Mouse (Mus musculus): ENCODE data around the gene Zcchc4. TPM values are rescaled to one million over a fixed set of nuclear protein-coding genes. Genes with fewer than 3 reads are reported as not detected.

The Zcchc4 gene
- polyA plus RNA-seq, 1 experiment, result 3.4 TPM

DNA sequence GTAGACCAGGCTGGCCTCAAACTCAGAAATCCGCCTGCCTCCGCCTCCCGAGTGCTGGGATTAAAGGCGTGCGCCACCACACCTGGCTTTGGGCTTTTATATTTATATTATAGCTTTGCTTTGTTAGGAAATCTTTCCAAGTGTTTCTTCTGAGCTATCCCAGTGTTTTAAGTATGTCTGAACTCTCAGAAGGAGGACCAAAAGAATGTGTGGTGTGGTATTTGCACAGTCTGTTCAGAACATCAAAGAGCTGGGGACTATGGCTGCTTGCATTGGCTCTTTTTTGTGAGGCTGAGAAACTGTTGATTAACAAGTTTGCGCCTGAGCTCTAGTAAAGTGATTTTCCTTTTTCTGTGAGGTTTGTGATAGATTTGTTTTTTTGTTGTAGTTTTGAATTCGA, 69.1 kb downstream of the Zcchc4 start:
- WGBS, result 94% methylated on average over 7 of the region's 7 CpGs
- H3K4me1 ChIP-seq (ENCODE audit: control insufficient read depth, insufficient read depth, insufficient read length, low read length), result no peaks in the 10 kb centered on the region
- no peak overlapping the region for H3K27ac ChIP-seq (ENCODE audit: insufficient read depth, low read depth, low read length)
- no peaks in the 10 kb centered on the region for H3K27me3 ChIP-seq (ENCODE audit: control insufficient read depth, insufficient read depth, low read length)
- H3K36me3 ChIP-seq (ENCODE audit: control insufficient read depth, insufficient read depth, low read length), result peaks cover 50% of the 10 kb centered on the region
- TF ChIP-seq POLR2A (IDR thresholded peaks at IDR 0.05; ENCODE audit: low read depth, low read length) (no peak), CTCF (IDR thresholded peaks at IDR 0.05; ENCODE audit: extremely low read depth, insufficient read length, insufficient replicate concordance, low read depth, low read length) (no peak)
- no peak overlapping the region for H3K4me3 ChIP-seq (ENCODE audit: low read depth, low read length)

DNA sequence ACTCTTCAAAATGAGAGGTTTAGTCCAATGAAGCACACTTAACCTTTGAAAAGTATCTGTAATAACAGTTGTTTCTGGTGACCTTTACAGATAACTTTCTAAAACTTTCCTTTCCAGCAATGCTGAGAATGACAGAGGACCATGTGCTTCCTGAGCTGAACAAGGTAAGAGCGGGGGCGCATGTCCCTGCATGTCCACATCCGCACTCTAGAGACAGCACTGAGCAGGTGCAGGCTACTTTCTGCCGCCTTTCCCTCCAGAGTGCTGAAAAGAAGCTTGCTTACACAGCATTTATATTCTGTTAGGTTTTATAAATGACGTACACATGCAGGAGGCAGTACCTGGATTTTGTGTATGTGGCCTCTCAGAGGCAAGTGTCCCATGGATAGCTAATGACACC, 80.5 kb downstream of the Zcchc4 start:
- TF ChIP-seq CTCF (IDR thresholded peaks at IDR 0.05; ENCODE audit: extremely low read depth, insufficient read length, insufficient replicate concordance, low read depth, low read length) (no peak), POLR2A (IDR thresholded peaks at IDR 0.05; ENCODE audit: low read depth, low read length) (no peak)
- H3K27ac ChIP-seq (ENCODE audit: insufficient read depth, low read depth, low read length), result no peak overlapping the region
- no peaks in the 10 kb centered on the region for H3K4me1 ChIP-seq (ENCODE audit: control insufficient read depth, insufficient read depth, insufficient read length, low read length)
- H3K4me3 ChIP-seq (ENCODE audit: low read depth, low read length), result no peak overlapping the region
- H3K36me3 ChIP-seq (ENCODE audit: control insufficient read depth, insufficient read depth, low read length), result peaks cover 53% of the 10 kb centered on the region
- WGBS, result 97% methylated on average over 5 of the region's 5 CpGs
- no peaks in the 10 kb centered on the region for H3K27me3 ChIP-seq (ENCODE audit: control insufficient read depth, insufficient read depth, low read length)

DNA sequence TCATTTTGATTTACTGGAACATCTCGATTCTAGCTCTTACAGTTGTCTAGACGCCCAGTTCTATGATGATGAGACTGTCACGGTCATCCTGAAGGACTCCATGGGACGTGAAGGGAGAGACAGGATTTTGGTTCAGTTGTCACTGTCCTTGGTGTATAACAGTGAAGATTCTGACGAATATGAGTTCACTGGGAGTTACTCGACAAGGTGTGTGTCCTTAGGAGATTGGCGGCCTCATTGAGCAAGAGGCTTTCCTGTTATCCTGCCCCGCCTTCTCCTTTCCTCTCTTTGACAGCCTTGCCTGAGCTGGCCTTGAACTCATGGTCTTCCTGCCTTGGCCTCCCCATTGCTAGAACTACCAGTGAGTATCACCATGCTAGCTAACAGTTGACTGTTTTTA, 89.2 kb downstream of the Zcchc4 start:
- Histone ChIP-seq H3K4me3 (ENCODE audit: low read depth, low read length) (no peak overlapping the region), H3K27ac (ENCODE audit: insufficient read depth, low read depth, low read length) (no peak overlapping the region), H3K27me3 (ENCODE audit: control insufficient read depth, insufficient read depth, low read length) (no peaks in the 10 kb centered on the region), H3K4me1 (ENCODE audit: control insufficient read depth, insufficient read depth, insufficient read length, low read length) (no peaks in the 10 kb centered on the region; the same call in 1 of the 2 replicates), H3K36me3 (ENCODE audit: control insufficient read depth, insufficient read depth, low read length) (peaks cover 51% of the 10 kb centered on the region)
- WGBS, result 77% methylated on average over 8 of the region's 8 CpGs
- no peak for TF ChIP-seq POLR2A (IDR thresholded peaks at IDR 0.05; ENCODE audit: low read depth, low read length)
- TF ChIP-seq CTCF (IDR thresholded peaks at IDR 0.05; ENCODE audit: extremely low read depth, insufficient read length, insufficient replicate concordance, low read depth, low read length), result no peak

DNA sequence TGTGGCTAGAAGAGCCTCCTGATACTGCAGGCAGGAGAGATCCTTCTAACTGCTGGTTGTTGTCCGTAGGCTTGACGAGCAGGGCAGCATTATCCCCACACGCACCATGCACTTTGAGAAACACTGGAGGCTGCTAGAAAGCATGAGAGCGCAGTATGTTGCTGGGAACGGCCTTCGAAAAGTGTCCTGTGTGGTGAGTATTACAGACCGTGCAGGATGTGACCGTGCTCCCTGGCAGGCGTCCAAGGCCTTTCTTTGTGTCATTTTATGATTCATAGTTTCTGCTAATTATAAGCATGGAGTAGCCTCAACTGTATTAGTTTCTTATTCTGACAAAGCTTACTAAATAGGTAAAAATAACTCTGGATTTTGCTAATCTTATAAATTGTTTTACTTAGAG, 90.6 kb downstream of the Zcchc4 start:
- no peaks in the 10 kb centered on the region for H3K27me3 ChIP-seq (ENCODE audit: control insufficient read depth, insufficient read depth, low read length)
- WGBS, result 35% methylated on average over 9 of the region's 9 CpGs
- TF ChIP-seq POLR2A (IDR thresholded peaks at IDR 0.05; ENCODE audit: low read depth, low read length), result no peak
- TF ChIP-seq CTCF (IDR thresholded peaks at IDR 0.05; ENCODE audit: extremely low read depth, insufficient read length, insufficient replicate concordance, low read depth, low read length), result no peak
- H3K36me3 ChIP-seq (ENCODE audit: control insufficient read depth, insufficient read depth, low read length), result peaks cover 45% of the 10 kb centered on the region
- H3K27ac ChIP-seq (ENCODE audit: insufficient read depth, low read depth, low read length), result no peak overlapping the region
- no peaks in the 10 kb centered on the region; the same call in 1 of the 2 replicates for H3K4me1 ChIP-seq (ENCODE audit: control insufficient read depth, insufficient read depth, insufficient read length, low read length)
- no peak overlapping the region for H3K4me3 ChIP-seq (ENCODE audit: low read depth, low read length)

DNA sequence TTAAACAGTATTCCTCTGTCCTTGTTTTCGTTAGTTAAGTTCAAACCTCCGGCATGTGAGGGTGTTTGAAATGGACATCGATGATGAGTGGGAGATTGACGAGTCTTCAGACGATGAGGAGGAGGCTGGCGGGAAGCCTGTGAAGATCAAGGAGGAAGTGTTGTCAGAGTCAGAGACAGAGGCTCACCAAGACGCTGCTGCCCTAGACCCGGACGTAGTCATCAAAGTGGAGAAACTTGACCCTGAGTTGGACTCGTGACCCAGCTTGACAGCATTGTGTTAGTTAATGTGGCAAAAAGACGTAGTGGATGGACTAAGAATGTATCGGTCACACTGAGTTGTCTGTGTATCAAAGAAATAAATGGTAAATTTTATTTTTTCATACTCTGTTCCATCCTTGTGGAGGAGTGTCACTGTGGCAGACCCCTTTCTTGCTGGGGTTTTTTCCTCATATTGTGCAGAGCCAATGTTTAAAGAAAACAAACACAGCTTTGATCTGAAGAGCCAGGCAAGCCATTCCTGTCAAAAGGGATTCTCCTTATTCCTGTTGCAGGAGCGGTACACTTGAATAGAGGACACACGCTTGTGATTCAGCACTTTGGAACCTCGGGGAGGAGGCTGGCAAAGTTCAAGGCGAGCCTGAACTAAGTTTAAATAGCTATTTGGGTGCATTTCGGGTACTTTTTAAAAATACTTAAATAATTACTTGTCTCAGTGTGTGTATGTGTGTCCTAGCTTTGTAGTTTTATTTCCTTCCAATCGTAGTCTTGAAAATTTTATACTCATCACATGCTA, 91.3 kb downstream of the Zcchc4 start:
- 87% methylated on average over 18 of the region's 18 CpGs for WGBS
- TF ChIP-seq CTCF (IDR thresholded peaks at IDR 0.05; ENCODE audit: extremely low read depth, insufficient read length, insufficient replicate concordance, low read depth, low read length), result no peak
- TF ChIP-seq POLR2A (IDR thresholded peaks at IDR 0.05; ENCODE audit: low read depth, low read length), result no peak
- Histone ChIP-seq H3K27me3 (ENCODE audit: control insufficient read depth, insufficient read depth, low read length) (no peaks in the 10 kb centered on the region), H3K27ac (ENCODE audit: insufficient read depth, low read depth, low read length) (no peak overlapping the region), H3K4me1 (ENCODE audit: control insufficient read depth, insufficient read depth, insufficient read length, low read length) (no peaks in the 10 kb centered on the region; the same call in 1 of the 2 replicates), H3K36me3 (ENCODE audit: control insufficient read depth, insufficient read depth, low read length) (peaks cover 40% of the 10 kb centered on the region), H3K4me3 (ENCODE audit: low read depth, low read length) (no peak overlapping the region)

DNA sequence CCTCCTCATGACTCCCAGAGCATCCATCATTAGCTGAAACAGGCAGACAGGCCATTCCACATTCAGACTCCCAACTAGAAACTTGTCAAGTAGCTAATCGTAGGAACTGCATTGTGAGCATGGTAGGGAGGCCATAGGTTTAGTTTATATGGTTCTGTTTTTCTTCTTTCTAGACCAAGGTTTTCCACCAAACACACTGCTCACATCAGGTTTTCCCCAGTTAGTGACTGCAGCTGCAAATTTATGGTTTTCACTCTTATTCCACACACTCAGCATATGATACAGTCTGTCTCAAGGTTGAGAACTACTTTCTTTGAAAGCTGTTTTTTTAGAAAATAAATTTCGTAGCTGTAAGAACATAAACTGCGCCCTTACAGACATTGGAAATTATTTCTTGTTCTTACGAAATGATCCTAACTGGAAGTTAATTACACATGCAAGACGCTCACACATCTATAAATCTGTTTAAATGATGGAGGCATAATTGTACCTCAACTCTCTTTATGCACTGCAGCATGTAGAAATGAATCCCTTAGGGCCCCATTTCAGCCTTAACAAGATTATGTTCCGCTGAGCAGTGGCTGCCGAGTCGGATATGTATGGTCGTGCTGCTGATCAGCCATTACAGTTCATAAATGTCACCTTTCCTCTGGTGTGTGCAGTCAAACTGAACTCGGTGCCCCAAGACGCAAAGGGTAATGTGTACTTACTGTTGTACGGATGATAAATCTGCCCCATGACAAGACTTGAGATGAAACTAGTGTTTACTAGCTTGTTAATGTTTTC, 93.9 kb downstream of the Zcchc4 start:
- TF ChIP-seq POLR2A (IDR thresholded peaks at IDR 0.05; ENCODE audit: low read depth, low read length) (no peak), CTCF (IDR thresholded peaks at IDR 0.05; ENCODE audit: extremely low read depth, insufficient read length, insufficient replicate concordance, low read depth, low read length) (no peak)
- Histone ChIP-seq H3K4me1 (ENCODE audit: control insufficient read depth, insufficient read depth, insufficient read length, low read length) (no peaks in the 10 kb centered on the region; the same call in 1 of the 2 replicates), H3K27me3 (ENCODE audit: control insufficient read depth, insufficient read depth, low read length) (no peaks in the 10 kb centered on the region), H3K27ac (ENCODE audit: insufficient read depth, low read depth, low read length) (no peak overlapping the region), H3K4me3 (ENCODE audit: low read depth, low read length) (no peak overlapping the region), H3K36me3 (ENCODE audit: control insufficient read depth, insufficient read depth, low read length) (peaks cover 28% of the 10 kb centered on the region)
- 84% methylated on average over 12 of the region's 12 CpGs for WGBS

DNA sequence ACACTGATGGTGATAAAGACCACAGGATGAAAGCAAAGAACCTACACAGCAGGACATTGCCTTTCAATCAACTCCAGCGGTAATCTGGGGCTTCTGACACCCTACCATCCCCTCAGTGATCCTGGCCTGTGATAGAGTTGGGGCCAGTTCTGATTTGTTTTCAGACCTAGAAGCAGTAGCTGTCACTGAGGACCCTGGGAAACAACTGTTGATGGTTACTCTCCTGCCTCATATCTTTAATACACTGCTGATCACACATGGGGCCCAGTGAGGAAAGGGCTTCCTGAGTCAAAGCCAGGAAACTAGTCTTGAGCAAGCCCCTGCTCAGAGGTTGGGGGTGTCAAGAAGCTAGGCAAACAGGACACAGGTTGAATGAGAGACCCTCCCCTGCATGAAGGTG, 96.3 kb downstream of the Zcchc4 start:
- Histone ChIP-seq H3K27ac (ENCODE audit: insufficient read depth, low read depth, low read length) (no peak overlapping the region), H3K27me3 (ENCODE audit: control insufficient read depth, insufficient read depth, low read length) (no peaks in the 10 kb centered on the region), H3K4me3 (ENCODE audit: low read depth, low read length) (no peak overlapping the region), H3K4me1 (ENCODE audit: control insufficient read depth, insufficient read depth, insufficient read length, low read length) (no peaks in the 10 kb centered on the region), H3K36me3 (ENCODE audit: control insufficient read depth, insufficient read depth, low read length) (peaks cover 16% of the 10 kb centered on the region)
- TF ChIP-seq POLR2A (IDR thresholded peaks at IDR 0.05; ENCODE audit: low read depth, low read length) (no peak), CTCF (IDR thresholded peaks at IDR 0.05; ENCODE audit: extremely low read depth, insufficient read length, insufficient replicate concordance, low read depth, low read length) (no peak)
- 67% methylated on average over 1 of the region's 1 CpGs for WGBS

All from small intestine, adult 2 months (tissue).